Mouse (Mus musculus): ENCODE measurements around the gene Mn1. TPM values are rescaled to one million over a fixed set of nuclear protein-coding genes. Genes with fewer than 3 reads are reported as not detected.
A peak's percentile ranks its signal among the peaks of the same experiment; 100 is the strongest.

Gene Mn1
- polyA plus RNA-seq, 1 experiment from 2014 or later, result 36.3 TPM

DNA sequence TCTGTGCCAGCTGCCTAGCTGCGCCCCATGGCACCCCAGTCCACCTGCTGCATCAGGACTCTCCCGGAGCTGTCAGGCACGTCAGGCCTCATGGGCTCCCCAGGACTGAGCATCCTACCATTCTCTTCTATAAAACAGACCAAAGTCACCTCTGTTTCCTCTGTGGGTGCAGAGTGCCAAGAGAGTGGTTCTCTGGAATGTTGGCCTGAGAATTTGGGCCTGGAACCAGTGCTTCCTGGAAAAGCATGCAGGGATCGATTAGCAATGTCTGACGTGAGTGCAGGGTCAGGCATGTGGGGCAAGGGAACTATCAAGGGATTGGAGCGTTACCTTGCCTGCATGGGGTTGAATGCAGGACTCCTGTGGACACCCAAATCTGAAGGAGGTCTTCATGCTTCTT lies 59.0 kb downstream of the Mn1 start:
- Histone ChIP-seq H3K4me1 (ENCODE audit: control insufficient read depth, insufficient read depth, low read length) (no peaks in the 10 kb centered on the region), H3K27me3 (ENCODE audit: control insufficient read depth, insufficient read depth, low read length) (no peaks in the 10 kb centered on the region), H3K36me3 (replicated peaks; ENCODE audit: control insufficient read depth, insufficient read depth, low read depth, low read length) (no peaks in the 10 kb centered on the region), H3K9me3 (replicated peaks; ENCODE audit: control insufficient read depth, low read length) (no peaks in the 10 kb centered on the region), H3K9ac (replicated peaks; ENCODE audit: low read length) (no peak overlapping the region), H3K27ac (replicated peaks; ENCODE audit: low read depth, low read length) (no peak overlapping the region), H3K4me2 (ENCODE audit: low read depth, low read length) (no peak overlapping the region), H3K4me3 (ENCODE audit: low read depth, low read length) (no peak overlapping the region)
- ATAC-seq (replicated peaks; ENCODE audit: insufficient number of reproducible peaks, low FRiP score, low TSS enrichment, low read depth), result no peak
- WGBS, result 82% methylated on average over 6 of the region's 6 CpGs
- no peak for DNase-seq (ENCODE audit: low spot score)

DNA sequence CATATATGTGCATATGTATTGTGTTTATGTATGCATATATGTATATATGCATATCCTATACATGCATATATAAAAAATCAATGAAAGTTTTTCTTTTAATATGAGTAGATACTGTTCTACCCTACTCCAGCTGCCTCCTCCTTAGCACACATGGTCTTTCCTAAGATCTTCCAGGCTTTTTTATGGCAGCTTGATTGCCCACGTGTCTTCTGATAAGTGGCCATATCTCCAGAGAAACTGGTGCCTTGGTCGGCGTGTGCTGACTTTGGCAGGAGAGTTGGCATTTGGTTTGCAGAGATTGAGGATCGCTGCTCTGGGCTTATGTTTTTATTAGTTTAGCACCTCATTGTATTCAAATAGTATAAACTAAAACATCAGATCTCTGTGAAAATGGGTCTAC lies 68.7 kb downstream of the Mn1 start:
- no peak overlapping the region for H3K9ac ChIP-seq (replicated peaks; ENCODE audit: low read length)
- no peaks in the 10 kb centered on the region for H3K4me1 ChIP-seq (ENCODE audit: control insufficient read depth, insufficient read depth, low read length)
- no peak overlapping the region for H3K4me3 ChIP-seq (ENCODE audit: low read depth, low read length)
- no peak overlapping the region for H3K27ac ChIP-seq (replicated peaks; ENCODE audit: low read depth, low read length)
- DNase-seq (ENCODE audit: low spot score) (no peak), ATAC-seq (replicated peaks; ENCODE audit: insufficient number of reproducible peaks, low FRiP score, low TSS enrichment, low read depth) (no peak)
- H3K4me2 ChIP-seq (ENCODE audit: low read depth, low read length), result no peak overlapping the region
- WGBS, result 83% methylated on average over 4 of the region's 4 CpGs
- H3K27me3 ChIP-seq (ENCODE audit: control insufficient read depth, insufficient read depth, low read length), result no peaks in the 10 kb centered on the region
- no peaks in the 10 kb centered on the region for H3K9me3 ChIP-seq (replicated peaks; ENCODE audit: control insufficient read depth, low read length)
- no peaks in the 10 kb centered on the region for H3K36me3 ChIP-seq (replicated peaks; ENCODE audit: control insufficient read depth, insufficient read depth, low read depth, low read length)

DNA sequence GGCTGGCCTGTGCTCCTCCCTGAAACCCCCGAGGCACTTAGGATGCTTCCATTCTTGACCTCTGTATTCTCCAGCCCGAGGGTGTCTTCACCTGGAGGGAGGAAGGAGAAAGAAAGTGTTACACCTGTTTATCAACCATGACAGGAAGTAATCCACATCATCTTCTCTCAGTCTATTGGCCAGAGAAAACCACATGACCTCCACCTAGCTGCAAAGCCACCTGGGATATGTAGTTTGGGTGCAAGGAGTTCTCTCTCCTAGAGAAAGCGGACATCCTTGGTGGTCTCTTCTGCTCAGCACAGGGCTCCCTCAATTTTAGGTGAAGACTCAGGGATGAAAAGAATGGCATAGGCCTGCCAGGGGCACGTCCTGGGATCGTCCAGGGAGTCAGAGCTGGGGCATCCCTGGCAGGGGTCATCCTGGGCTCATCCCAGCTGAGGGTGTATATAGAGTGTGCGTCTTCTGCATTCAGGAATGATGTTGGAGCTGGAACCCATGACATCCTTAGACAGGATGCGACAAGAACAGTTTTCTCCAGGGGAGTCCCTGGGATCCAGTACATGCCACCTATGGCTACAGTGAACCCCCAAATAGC lies 72.0 kb downstream of the Mn1 start:
- no peaks in the 10 kb centered on the region for H3K9me3 ChIP-seq (replicated peaks; ENCODE audit: control insufficient read depth, low read length)
- H3K36me3 ChIP-seq (replicated peaks; ENCODE audit: control insufficient read depth, insufficient read depth, low read depth, low read length), result no peaks in the 10 kb centered on the region
- 47% methylated on average over 7 of the region's 7 CpGs for WGBS
- no peak overlapping the region for H3K4me2 ChIP-seq (ENCODE audit: low read depth, low read length)
- no peak overlapping the region for H3K4me3 ChIP-seq (ENCODE audit: low read depth, low read length)
- no peaks in the 10 kb centered on the region for H3K4me1 ChIP-seq (ENCODE audit: control insufficient read depth, insufficient read depth, low read length)
- peak; percentile 54 for DNase-seq (ENCODE audit: low spot score)
- H3K27ac ChIP-seq (replicated peaks; ENCODE audit: low read depth, low read length), result no peak overlapping the region
- peak; percentile 64; the same call in 1 of the 2 replicates for ATAC-seq (replicated peaks; ENCODE audit: insufficient number of reproducible peaks, low FRiP score, low TSS enrichment, low read depth)
- H3K9ac ChIP-seq (replicated peaks; ENCODE audit: low read length), result no peak overlapping the region
- H3K27me3 ChIP-seq (ENCODE audit: control insufficient read depth, insufficient read depth, low read length), result no peaks in the 10 kb centered on the region

DNA sequence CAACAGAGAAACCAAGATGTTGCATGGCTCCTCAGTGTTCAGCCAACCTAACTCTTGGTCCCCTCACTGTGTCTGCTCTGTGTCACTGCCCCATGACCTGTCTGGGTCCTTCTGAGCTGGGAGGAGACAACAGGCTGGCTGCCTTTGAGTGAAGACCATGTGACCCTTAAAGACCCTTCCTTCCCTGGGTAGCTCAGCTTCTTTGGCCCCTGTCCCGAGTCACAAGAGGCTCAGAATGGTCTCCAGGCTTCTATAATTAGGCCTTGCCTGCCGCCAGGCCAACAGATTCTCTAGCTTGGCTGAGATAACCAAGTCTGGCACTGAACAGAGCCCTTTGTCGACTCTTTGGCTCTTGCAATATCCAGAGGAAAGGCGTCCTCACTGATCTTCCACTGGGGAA lies 73.4 kb downstream of the Mn1 start:
- Histone ChIP-seq H3K27ac (replicated peaks; ENCODE audit: low read depth, low read length) (no peak overlapping the region), H3K4me3 (ENCODE audit: low read depth, low read length) (no peak overlapping the region), H3K4me2 (ENCODE audit: low read depth, low read length) (no peak overlapping the region), H3K36me3 (replicated peaks; ENCODE audit: control insufficient read depth, insufficient read depth, low read depth, low read length) (no peaks in the 10 kb centered on the region), H3K9me3 (replicated peaks; ENCODE audit: control insufficient read depth, low read length) (no peaks in the 10 kb centered on the region), H3K9ac (replicated peaks; ENCODE audit: low read length) (no peak overlapping the region), H3K4me1 (ENCODE audit: control insufficient read depth, insufficient read depth, low read length) (no peaks in the 10 kb centered on the region), H3K27me3 (ENCODE audit: control insufficient read depth, insufficient read depth, low read length) (no peaks in the 10 kb centered on the region)
- ATAC-seq (replicated peaks; ENCODE audit: insufficient number of reproducible peaks, low FRiP score, low TSS enrichment, low read depth), result no peak
- WGBS, result 66% methylated on average over 4 of the region's 4 CpGs
- no peak for DNase-seq (ENCODE audit: low spot score)

DNA sequence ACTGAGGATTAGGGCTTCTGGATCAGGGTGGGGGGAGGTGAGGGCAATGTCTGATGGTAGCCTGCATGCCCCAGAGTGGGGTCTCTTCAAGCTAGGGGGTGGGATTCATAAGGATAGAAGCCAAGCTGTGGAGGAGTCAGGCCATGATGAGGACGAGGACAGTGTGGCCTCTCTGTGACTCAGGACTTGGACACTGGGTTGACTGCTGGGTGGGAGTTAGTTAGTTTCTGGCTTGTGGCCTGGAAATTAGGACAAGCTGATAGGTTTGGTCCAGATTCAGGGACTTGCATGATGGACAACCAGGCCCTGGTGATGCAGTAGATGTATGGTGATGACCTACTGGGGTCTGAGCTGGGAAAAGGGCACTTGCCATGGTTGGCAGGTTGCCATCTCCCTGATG lies 74.3 kb downstream of the Mn1 start:
- no peak overlapping the region for H3K27ac ChIP-seq (replicated peaks; ENCODE audit: low read depth, low read length)
- H3K9ac ChIP-seq (replicated peaks; ENCODE audit: low read length), result no peak overlapping the region
- H3K4me2 ChIP-seq (ENCODE audit: low read depth, low read length), result no peak overlapping the region
- H3K4me3 ChIP-seq (ENCODE audit: low read depth, low read length), result no peak overlapping the region
- WGBS, result 77% methylated on average over 1 of the region's 1 CpGs
- DNase-seq (ENCODE audit: low spot score), result no peak
- H3K4me1 ChIP-seq (ENCODE audit: control insufficient read depth, insufficient read depth, low read length), result no peaks in the 10 kb centered on the region
- no peak for ATAC-seq (replicated peaks; ENCODE audit: insufficient number of reproducible peaks, low FRiP score, low TSS enrichment, low read depth)
- no peaks in the 10 kb centered on the region for H3K9me3 ChIP-seq (replicated peaks; ENCODE audit: control insufficient read depth, low read length)
- H3K27me3 ChIP-seq (ENCODE audit: control insufficient read depth, insufficient read depth, low read length), result no peaks in the 10 kb centered on the region
- H3K36me3 ChIP-seq (replicated peaks; ENCODE audit: control insufficient read depth, insufficient read depth, low read depth, low read length), result no peaks in the 10 kb centered on the region

DNA sequence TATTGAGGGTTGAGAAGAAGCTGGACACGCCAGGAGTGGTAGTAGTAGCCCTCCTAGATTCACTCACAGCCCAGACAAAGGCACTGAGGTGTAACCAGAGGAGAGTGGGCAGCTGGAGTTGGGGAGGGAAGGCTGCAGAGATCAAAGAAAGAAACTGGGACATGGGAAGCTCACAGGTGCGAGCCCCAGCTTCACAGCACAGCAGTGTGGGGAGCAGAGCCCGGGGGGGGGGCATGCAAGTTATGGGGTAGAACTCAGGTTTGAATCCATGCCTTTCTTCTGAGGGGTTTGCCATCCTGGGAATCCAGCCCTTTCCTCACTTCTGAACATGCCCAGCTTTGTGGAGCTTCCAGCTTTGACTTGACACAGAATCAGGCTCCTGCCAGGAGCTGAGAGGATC lies 82.9 kb downstream of the Mn1 start:
- Histone ChIP-seq H3K27me3 (ENCODE audit: control insufficient read depth, insufficient read depth, low read length) (no peaks in the 10 kb centered on the region), H3K4me3 (ENCODE audit: low read depth, low read length) (no peak overlapping the region), H3K4me1 (ENCODE audit: control insufficient read depth, insufficient read depth, low read length) (peaks cover 2% of the 10 kb centered on the region; the same call in 1 of the 2 replicates), H3K27ac (replicated peaks; ENCODE audit: low read depth, low read length) (no peak overlapping the region), H3K9me3 (replicated peaks; ENCODE audit: control insufficient read depth, low read length) (no peaks in the 10 kb centered on the region), H3K36me3 (replicated peaks; ENCODE audit: control insufficient read depth, insufficient read depth, low read depth, low read length) (no peaks in the 10 kb centered on the region), H3K4me2 (ENCODE audit: low read depth, low read length) (no peak overlapping the region), H3K9ac (replicated peaks; ENCODE audit: low read length) (no peak overlapping the region)
- WGBS, result 78% methylated on average over 3 of the region's 3 CpGs
- no peak for ATAC-seq (replicated peaks; ENCODE audit: insufficient number of reproducible peaks, low FRiP score, low TSS enrichment, low read depth)
- no peak for DNase-seq (ENCODE audit: low spot score)

DNA sequence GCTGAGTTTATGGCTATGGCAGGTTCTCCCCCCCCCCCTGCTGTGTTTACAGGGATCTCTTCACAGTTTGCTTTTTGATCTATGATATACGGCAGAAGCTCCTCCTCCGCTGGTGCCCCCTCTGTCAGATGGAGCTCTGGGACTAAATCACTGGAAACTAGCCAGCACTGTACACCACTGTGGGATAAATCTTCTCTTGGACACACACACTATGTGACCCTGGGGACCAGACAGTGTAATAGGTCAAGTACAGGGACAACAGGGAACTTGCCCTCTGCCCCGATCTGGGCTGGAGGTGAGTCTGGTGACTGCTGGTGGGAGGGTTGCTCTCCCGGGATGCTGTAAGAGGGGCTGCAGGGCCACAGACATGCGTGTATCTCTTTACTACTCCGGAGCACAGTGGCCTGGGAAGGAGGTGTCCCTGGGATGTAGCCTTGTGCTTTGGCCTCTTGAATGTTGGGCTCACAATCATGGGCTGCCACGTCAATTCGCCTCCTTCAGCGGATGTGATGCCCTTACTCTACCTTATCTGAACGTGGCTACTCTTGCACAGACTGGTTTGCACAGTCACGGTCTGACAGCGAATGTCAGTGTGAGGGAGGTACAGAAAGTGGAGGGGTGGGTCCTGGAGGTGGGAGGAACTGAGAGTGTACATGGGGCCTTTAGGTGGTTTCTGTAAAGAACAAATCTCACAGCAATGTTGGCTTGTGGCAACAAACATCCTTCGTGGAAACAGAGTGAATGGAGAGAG lies 84.7 kb downstream of the Mn1 start:
- no peaks in the 10 kb centered on the region for H3K36me3 ChIP-seq (replicated peaks; ENCODE audit: control insufficient read depth, insufficient read depth, low read depth, low read length)
- H3K9ac ChIP-seq (replicated peaks; ENCODE audit: low read length), result no peak overlapping the region
- H3K4me2 ChIP-seq (ENCODE audit: low read depth, low read length), result no peak overlapping the region
- WGBS, result 75% methylated on average over 13 of the region's 13 CpGs
- H3K9me3 ChIP-seq (replicated peaks; ENCODE audit: control insufficient read depth, low read length), result no peaks in the 10 kb centered on the region
- H3K27me3 ChIP-seq (ENCODE audit: control insufficient read depth, insufficient read depth, low read length), result no peaks in the 10 kb centered on the region
- ATAC-seq (replicated peaks; ENCODE audit: insufficient number of reproducible peaks, low FRiP score, low TSS enrichment, low read depth) (no peak), DNase-seq (ENCODE audit: low spot score) (no peak)
- H3K4me3 ChIP-seq (ENCODE audit: low read depth, low read length), result no peak overlapping the region
- H3K27ac ChIP-seq (replicated peaks; ENCODE audit: low read depth, low read length), result no peak overlapping the region
- peaks cover 6% of the 10 kb centered on the region for H3K4me1 ChIP-seq (ENCODE audit: control insufficient read depth, insufficient read depth, low read length)

DNA sequence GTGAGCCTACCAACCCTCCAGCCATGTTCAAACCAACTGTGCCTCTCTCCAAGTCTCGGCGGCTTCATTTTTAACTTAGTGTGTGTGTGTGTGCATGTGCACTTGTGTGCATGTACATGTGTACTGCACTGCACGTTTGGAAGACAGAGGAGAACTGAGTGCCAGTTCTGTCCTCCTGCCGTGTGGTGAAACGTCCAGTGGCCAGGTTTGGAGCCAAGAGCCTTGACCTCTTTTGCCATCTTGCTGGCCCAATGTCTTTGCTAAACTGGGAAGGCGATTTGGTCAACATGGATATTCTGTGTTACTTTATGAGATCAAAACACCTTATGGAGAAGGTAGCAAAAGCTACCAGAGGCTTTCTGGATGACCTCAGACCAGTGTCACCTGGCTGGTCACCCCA lies 88.1 kb downstream of the Mn1 start:
- H3K36me3 ChIP-seq (replicated peaks; ENCODE audit: control insufficient read depth, insufficient read depth, low read depth, low read length), result no peaks in the 10 kb centered on the region
- ATAC-seq (replicated peaks; ENCODE audit: insufficient number of reproducible peaks, low FRiP score, low TSS enrichment, low read depth) (no peak), DNase-seq (ENCODE audit: low spot score) (no peak)
- H3K4me3 ChIP-seq (ENCODE audit: low read depth, low read length), result no peak overlapping the region
- H3K27ac ChIP-seq (replicated peaks; ENCODE audit: low read depth, low read length), result no peak overlapping the region
- H3K4me1 ChIP-seq (ENCODE audit: control insufficient read depth, insufficient read depth, low read length), result peaks cover 12% of the 10 kb centered on the region
- no peak overlapping the region for H3K9ac ChIP-seq (replicated peaks; ENCODE audit: low read length)
- H3K27me3 ChIP-seq (ENCODE audit: control insufficient read depth, insufficient read depth, low read length), result no peaks in the 10 kb centered on the region
- H3K4me2 ChIP-seq (ENCODE audit: low read depth, low read length), result no peak overlapping the region
- H3K9me3 ChIP-seq (replicated peaks; ENCODE audit: control insufficient read depth, low read length), result no peaks in the 10 kb centered on the region
- WGBS, result 91% methylated on average over 6 of the region's 6 CpGs

Measured in embryonic facial prominence, embryonic 11.5 days (tissue).